Mouse (Mus musculus) ES-Bruce4 (cell line): Measurements from ENCODE around the gene Ccdc163. TPM values are rescaled to one million over a fixed set of nuclear protein-coding genes. Genes with fewer than 3 reads are reported as not detected.
"Not testable (repeated sequence)": the region's sequence is repeated elsewhere in the genome, so short reads cannot be mapped to it uniquely, and the experiment has no call there.

Source experiments
- H3K27ac ChIP-seq: 2 replicates; pipeline ENCODE4 v1.5.1; 2012; ENCODE audit warnings: low read length, inconsistent platforms; ENCODE audit not compliant: insufficient read depth
- H3K27me3 ChIP-seq: 2 replicates; pipeline ENCODE4 v1.6.1; 2012; ENCODE audit warnings: mild to moderate bottlenecking, low read length, inconsistent platforms; ENCODE audit not compliant: control insufficient read depth, poor library complexity, insufficient read depth, severe bottlenecking
- H3K36me3 ChIP-seq: 2 replicates; pipeline ENCODE4 v1.6.1; 2012; ENCODE audit warnings: inconsistent platforms, mild to moderate bottlenecking, low read length, moderate library complexity; ENCODE audit not compliant: control insufficient read depth, poor library complexity, insufficient read depth, severe bottlenecking
- H3K4me1 ChIP-seq: one replicate; pipeline ENCODE4 v1.8.1; 2011; ENCODE audit warnings: low read length; ENCODE audit not compliant: control insufficient read depth, insufficient read depth
- H3K4me3 ChIP-seq: 2 replicates; pipeline ENCODE4 v1.5.1; 2011; ENCODE audit warnings: low read depth, mild to moderate bottlenecking, low read length
- H3K9ac ChIP-seq: 2 replicates; pipeline ENCODE4 v1.6.1; 2012; ENCODE audit warnings: low read depth, mild to moderate bottlenecking, inconsistent platforms; ENCODE audit not compliant: poor library complexity, severe bottlenecking
- H3K9me3 ChIP-seq: replicated peaks from 2 replicates; pipeline ENCODE4 v1.6.1; 2012; ENCODE audit warnings: mild to moderate bottlenecking, low read length, inconsistent platforms; ENCODE audit not compliant: control insufficient read depth, poor library complexity, insufficient read depth, severe bottlenecking
- CTCF ChIP-seq: IDR thresholded peaks from one replicate; pipeline ENCODE4 v1.8.1; 2011; ENCODE audit warnings: low read depth, low read length
- EP300 ChIP-seq: IDR thresholded peaks from 2 replicates; pipeline ENCODE4 v1.6.1; 2011; ENCODE audit warnings: low read depth, low read length; ENCODE audit not compliant: insufficient read depth
- POLR2A ChIP-seq: IDR thresholded peaks from one replicate; pipeline ENCODE4 v1.8.1; 2011; ENCODE audit warnings: low read length; ENCODE audit not compliant: insufficient read depth
- polyA plus RNA-seq: library from polyadenylated mRNA; stranded (reverse); fragments of >200 nt; gene quantifications from 2 replicates; pipeline ENCODE4 v1.2.4, GENCODE M21; 2011; ENCODE audit warnings: low read depth; ENCODE audit not compliant: missing spikeins, insufficient read depth, insufficient read length

Gene Ccdc163
- polyA plus RNA-seq = 45.2 and 49.0 TPM in 2 replicates

GRCm38 (mm10) chr4:116708201-116708764, at the start of gene Ccdc163, which contains the start of gene Mmachc:
Ccdc163 (plus strand) TSS chr4:116708509.
Mmachc (minus strand) TSS chr4:116708406.
- Histone ChIP-seq H3K27me3 (no peaks in the 10 kb centered on the region), H3K36me3 (peaks cover 9% of the 10 kb centered on the region; the same call in 1 of the 2 replicates), H3K9me3 (no peaks in the 10 kb centered on the region), H3K4me3 (peak within 1 kb of the TSS; percentile 93), H3K4me1 (peaks cover 3% of the 10 kb centered on the region), H3K27ac (peak within 1 kb of the TSS; percentile 7; the same call in 1 of the 2 replicates), H3K9ac (peak within 1 kb of the TSS; percentile 72)
- TF ChIP-seq POLR2A = peak; percentile 11
- TF ChIP-seq CTCF = no peak
- no peak for TF ChIP-seq EP300

GRCm38 (mm10) chr4:116659474-116659873, 48.8 kb upstream of the Ccdc163 start:
- H3K4me3 ChIP-seq = no peak overlapping the region
- H3K9ac ChIP-seq = no peak overlapping the region
- H3K9me3 ChIP-seq = no peaks in the 10 kb centered on the region
- no peaks in the 10 kb centered on the region for H3K27me3 ChIP-seq
- no peaks in the 10 kb centered on the region for H3K36me3 ChIP-seq
- H3K4me1 ChIP-seq = peaks cover 2% of the 10 kb centered on the region
- no peak overlapping the region for H3K27ac ChIP-seq
- no peak for TF ChIP-seq POLR2A
- TF ChIP-seq CTCF = no peak
- TF ChIP-seq EP300 = no peak

GRCm38 (mm10) chr4:116659916-116660315, 48.4 kb upstream of the Ccdc163 start:
- not testable (repeated sequence) for H3K9ac ChIP-seq, H3K4me1 ChIP-seq, H3K36me3 ChIP-seq, H3K9me3 ChIP-seq, H3K27ac ChIP-seq, H3K27me3 ChIP-seq, H3K4me3 ChIP-seq

DNA sequence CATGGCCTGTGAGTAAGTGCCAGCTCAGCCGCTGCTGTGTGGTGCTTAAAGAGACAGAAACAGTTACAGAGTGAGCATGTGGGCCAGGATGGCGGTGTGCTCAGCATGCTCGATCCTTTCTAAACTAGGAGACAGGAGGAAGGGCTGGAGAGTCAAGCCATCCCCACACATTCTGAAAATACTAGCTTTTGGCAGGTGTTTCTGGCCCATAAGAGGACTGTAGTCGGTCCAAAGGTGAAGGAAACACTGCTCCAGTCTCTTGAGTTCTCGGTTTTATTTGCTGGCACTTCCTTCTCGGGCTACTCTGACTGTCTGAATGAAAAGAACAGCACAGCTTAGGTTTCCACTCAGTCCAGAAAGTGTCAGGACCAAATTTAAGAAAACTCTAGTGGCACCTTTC, 47.5 kb upstream of the Ccdc163 start:
- Histone ChIP-seq H3K4me1 (peaks cover 2% of the 10 kb centered on the region), H3K9me3 (no peaks in the 10 kb centered on the region), H3K27ac (no peak overlapping the region), H3K36me3 (no peaks in the 10 kb centered on the region), H3K9ac (no peak overlapping the region), H3K4me3 (no peak overlapping the region), H3K27me3 (no peaks in the 10 kb centered on the region)
- TF ChIP-seq CTCF (no peak), POLR2A (no peak), EP300 (no peak)

- Histone ChIP-seq H3K27ac (no peak overlapping the region), H3K36me3 (no peaks in the 10 kb centered on the region), H3K9ac (no peak overlapping the region), H3K4me3 (no peak overlapping the region), H3K9me3 (no peaks in the 10 kb centered on the region), H3K4me1 (no peaks in the 10 kb centered on the region), H3K27me3 (no peaks in the 10 kb centered on the region)
- TF ChIP-seq CTCF = no peak
- no peak for TF ChIP-seq POLR2A
- no peak for TF ChIP-seq EP300
Observed at GRCm38 (mm10) chr4:116661998-116662397, 46.3 kb upstream of the Ccdc163 start.

DNA sequence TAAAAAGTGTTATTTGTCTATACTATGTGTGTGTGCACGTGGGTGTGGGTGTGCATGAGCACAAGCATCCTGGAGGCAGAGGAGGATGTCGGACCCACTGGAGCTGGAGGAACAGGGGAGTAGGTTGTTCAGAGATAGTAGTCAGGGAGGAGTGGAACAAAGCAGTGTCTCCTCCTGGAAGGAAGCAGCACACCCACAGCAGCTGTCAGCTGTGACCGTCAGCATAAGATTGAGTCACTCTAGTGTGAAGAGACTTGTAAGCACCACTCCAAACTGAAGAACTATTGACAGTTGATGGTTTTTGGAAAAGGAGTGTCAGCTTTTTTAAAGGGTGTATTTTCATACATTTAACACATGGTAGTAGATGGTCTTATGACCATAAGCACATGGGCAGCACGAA, 41.7 kb upstream of the Ccdc163 start:
- Histone ChIP-seq H3K4me1 (no peaks in the 10 kb centered on the region), H3K36me3 (no peaks in the 10 kb centered on the region), H3K9me3 (no peaks in the 10 kb centered on the region), H3K27ac (no peak overlapping the region), H3K4me3 (no peak overlapping the region), H3K27me3 (no peaks in the 10 kb centered on the region), H3K9ac (no peak overlapping the region)
- TF ChIP-seq POLR2A (no peak), CTCF (no peak), EP300 (no peak)
